Mouse (Mus musculus) ES-Bruce4 (cell line): ENCODE data around the gene Cotl1. TPM values are rescaled to one million over a fixed set of nuclear protein-coding genes. Genes with fewer than 3 reads are reported as not detected.

Experiments used
- H3K27ac ChIP-seq: 2 replicates; pipeline ENCODE4 v1.5.1; 2012; ENCODE audit warnings: low read length, inconsistent platforms; ENCODE audit not compliant: insufficient read depth
- H3K27me3 ChIP-seq: 2 replicates; pipeline ENCODE4 v1.6.1; 2012; ENCODE audit warnings: mild to moderate bottlenecking, low read length, inconsistent platforms; ENCODE audit not compliant: control insufficient read depth, poor library complexity, insufficient read depth, severe bottlenecking
- H3K36me3 ChIP-seq: 2 replicates; pipeline ENCODE4 v1.6.1; 2012; ENCODE audit warnings: inconsistent platforms, mild to moderate bottlenecking, low read length, moderate library complexity; ENCODE audit not compliant: control insufficient read depth, poor library complexity, insufficient read depth, severe bottlenecking
- H3K4me1 ChIP-seq: one replicate; pipeline ENCODE4 v1.8.1; 2011; ENCODE audit warnings: low read length; ENCODE audit not compliant: control insufficient read depth, insufficient read depth
- H3K4me3 ChIP-seq: 2 replicates; pipeline ENCODE4 v1.5.1; 2011; ENCODE audit warnings: low read depth, mild to moderate bottlenecking, low read length
- H3K9ac ChIP-seq: 2 replicates; pipeline ENCODE4 v1.6.1; 2012; ENCODE audit warnings: low read depth, mild to moderate bottlenecking, inconsistent platforms; ENCODE audit not compliant: poor library complexity, severe bottlenecking
- H3K9me3 ChIP-seq: replicated peaks from 2 replicates; pipeline ENCODE4 v1.6.1; 2012; ENCODE audit warnings: mild to moderate bottlenecking, low read length, inconsistent platforms; ENCODE audit not compliant: control insufficient read depth, poor library complexity, insufficient read depth, severe bottlenecking
- CTCF ChIP-seq: IDR thresholded peaks from one replicate; pipeline ENCODE4 v1.8.1; 2011; ENCODE audit warnings: low read depth, low read length
- EP300 ChIP-seq: IDR thresholded peaks from 2 replicates; pipeline ENCODE4 v1.6.1; 2011; ENCODE audit warnings: low read depth, low read length; ENCODE audit not compliant: insufficient read depth
- POLR2A ChIP-seq: IDR thresholded peaks from one replicate; pipeline ENCODE4 v1.8.1; 2011; ENCODE audit warnings: low read length; ENCODE audit not compliant: insufficient read depth
- polyA plus RNA-seq: library from polyadenylated mRNA; stranded (reverse); fragments of >200 nt; gene quantifications from 2 replicates; pipeline ENCODE4 v1.2.4, GENCODE M21; 2011; ENCODE audit warnings: low read depth; ENCODE audit not compliant: missing spikeins, insufficient read depth, insufficient read length

Cotl1 gene
- polyA plus RNA-seq, 1 experiment, result 106 TPM

DNA sequence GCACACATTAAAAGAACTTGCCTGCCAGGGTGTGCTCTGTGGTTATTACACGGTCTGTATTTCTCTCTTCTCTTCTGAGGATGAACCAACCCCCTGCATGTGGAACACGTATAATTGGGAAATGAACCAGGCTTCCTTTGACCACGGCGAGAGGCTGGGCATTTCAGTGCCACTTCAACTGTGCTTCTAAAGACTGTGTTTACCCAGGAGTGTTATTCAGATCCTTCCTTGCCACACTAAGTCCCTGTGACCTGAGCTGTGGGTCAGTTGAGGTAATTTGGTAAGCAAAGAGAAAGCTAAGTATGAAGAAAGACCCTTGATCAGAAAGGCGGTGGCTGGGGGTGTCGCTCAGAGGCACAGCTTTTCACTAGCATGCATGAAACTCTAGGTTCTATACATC lies 41.0 kb upstream of the Cotl1 start:
- Histone ChIP-seq H3K9ac (no peak overlapping the region), H3K4me1 (no peaks in the 10 kb centered on the region), H3K27ac (no peak overlapping the region), H3K27me3 (no peaks in the 10 kb centered on the region), H3K9me3 (no peaks in the 10 kb centered on the region), H3K4me3 (no peak overlapping the region), H3K36me3 (no peaks in the 10 kb centered on the region)
- no peak for TF ChIP-seq EP300
- no peak for TF ChIP-seq POLR2A
- TF ChIP-seq CTCF, result no peak

DNA sequence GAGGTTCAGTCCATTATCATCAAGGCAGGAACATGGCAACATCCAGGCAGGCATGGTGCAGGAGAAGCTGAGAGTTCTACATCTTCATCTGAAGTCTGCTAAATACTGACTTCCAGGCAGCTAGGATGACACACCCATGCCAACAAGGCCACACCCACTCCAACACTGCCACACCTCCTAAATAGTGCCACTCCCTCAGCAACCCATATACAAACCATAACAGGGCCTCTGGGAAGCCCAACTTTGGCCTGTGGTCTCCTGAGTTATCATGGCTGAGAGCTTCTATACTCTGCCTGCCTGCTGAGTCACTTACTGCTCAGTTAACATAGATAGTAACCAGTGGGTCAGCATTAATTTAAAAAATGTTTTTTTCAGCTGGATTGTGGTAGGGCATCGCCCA lies 32.8 kb upstream of the Cotl1 start:
- Histone ChIP-seq H3K4me3 (no peak overlapping the region), H3K9ac (no peak overlapping the region), H3K27ac (no peak overlapping the region), H3K27me3 (no peaks in the 10 kb centered on the region), H3K36me3 (no peaks in the 10 kb centered on the region), H3K4me1 (peaks cover 3% of the 10 kb centered on the region), H3K9me3 (0 out of 2 replicates have a peak, but pooled peaks cover 3% of the 10 kb centered on the region)
- TF ChIP-seq CTCF (no peak), EP300 (no peak), POLR2A (no peak)

DNA sequence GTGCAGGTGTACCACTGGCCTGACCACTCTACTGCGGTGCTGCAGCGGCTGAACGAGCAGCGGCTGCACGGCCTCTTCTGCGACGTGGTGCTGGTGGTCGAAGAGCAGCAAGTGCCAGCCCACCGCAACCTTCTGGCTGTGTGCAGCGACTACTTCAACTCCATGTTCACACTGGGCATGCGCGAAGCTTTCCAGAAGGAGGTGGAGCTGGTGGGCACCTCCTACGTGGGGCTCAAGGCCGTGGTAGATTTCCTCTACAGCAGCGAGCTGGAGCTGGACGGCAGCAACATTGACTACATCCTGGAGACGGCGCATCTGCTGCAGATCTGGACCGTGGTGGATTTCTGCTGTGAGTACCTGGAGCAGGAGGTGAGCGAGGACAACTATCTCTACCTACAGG lies 29.3 kb upstream of the Cotl1 start:
- no peak overlapping the region for H3K9ac ChIP-seq
- H3K27me3 ChIP-seq, result no peaks in the 10 kb centered on the region
- peaks cover 3% of the 10 kb centered on the region for H3K4me1 ChIP-seq
- H3K4me3 ChIP-seq, result peak overlapping the region; percentile 8; the same call in 1 of the 2 replicates
- no peak for TF ChIP-seq CTCF
- TF ChIP-seq POLR2A, result no peak
- TF ChIP-seq EP300, result no peak
- H3K9me3 ChIP-seq, result 0 out of 2 replicates have a peak, but pooled peaks cover 3% of the 10 kb centered on the region
- no peaks in the 10 kb centered on the region for H3K36me3 ChIP-seq
- no peak overlapping the region for H3K27ac ChIP-seq

DNA sequence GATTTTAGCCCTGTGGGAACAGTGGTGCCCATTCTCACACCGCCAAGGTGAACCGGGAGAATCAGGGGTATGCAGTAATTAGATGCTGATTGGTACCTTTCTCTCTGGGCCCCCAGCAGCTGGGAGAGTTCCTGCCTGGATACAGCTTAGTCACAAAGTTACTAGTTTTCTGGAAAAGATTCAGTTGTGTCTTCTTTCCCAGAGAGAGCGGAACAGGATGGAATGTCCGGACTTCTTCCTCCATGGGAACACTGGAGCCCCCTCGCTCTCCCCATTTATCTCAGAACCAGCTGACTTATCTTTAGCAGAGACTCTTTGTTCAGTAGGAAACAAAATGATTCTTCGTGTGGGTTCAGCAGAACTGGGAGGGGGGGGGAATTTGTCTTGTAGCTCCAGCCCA lies 22.4 kb upstream of the Cotl1 start:
- Histone ChIP-seq H3K4me3 (peak overlapping the region; percentile 67), H3K27me3 (no peaks in the 10 kb centered on the region; the same call in 1 of the 2 replicates), H3K36me3 (no peaks in the 10 kb centered on the region), H3K27ac (no peak overlapping the region), H3K9me3 (no peaks in the 10 kb centered on the region), H3K9ac (peak overlapping the region; percentile 59), H3K4me1 (no peaks in the 10 kb centered on the region)
- no peak for TF ChIP-seq EP300
- no peak for TF ChIP-seq CTCF
- TF ChIP-seq POLR2A, result no peak

DNA sequence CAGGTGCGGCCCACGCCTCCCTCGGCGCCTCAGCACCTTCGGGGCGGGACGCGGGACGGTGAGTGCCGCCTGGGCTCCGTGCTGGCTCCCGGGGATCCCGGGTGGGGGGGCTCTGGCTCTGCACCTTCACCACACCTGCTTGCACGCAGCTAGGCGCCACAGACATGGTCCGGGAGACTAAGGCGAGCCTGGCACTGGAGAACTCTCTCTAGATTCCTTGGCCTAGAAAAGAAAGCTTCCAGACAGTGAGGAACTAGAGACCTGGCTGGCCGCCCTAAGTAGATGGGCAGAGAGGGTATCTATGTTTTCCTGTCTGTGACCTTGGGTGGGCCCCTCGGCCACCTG lies 22.0 kb upstream of the Cotl1 start:
- TF ChIP-seq CTCF, result no peak
- no peak for TF ChIP-seq POLR2A
- no peak for TF ChIP-seq EP300
- H3K4me1 ChIP-seq, result no peaks in the 10 kb centered on the region
- no peaks in the 10 kb centered on the region for H3K9me3 ChIP-seq
- H3K9ac ChIP-seq, result peak overlapping the region; percentile 59
- peak overlapping the region; percentile 67 for H3K4me3 ChIP-seq
- H3K27ac ChIP-seq, result no peak overlapping the region
- no peaks in the 10 kb centered on the region for H3K36me3 ChIP-seq
- H3K27me3 ChIP-seq, result no peaks in the 10 kb centered on the region; the same call in 1 of the 2 replicates

DNA sequence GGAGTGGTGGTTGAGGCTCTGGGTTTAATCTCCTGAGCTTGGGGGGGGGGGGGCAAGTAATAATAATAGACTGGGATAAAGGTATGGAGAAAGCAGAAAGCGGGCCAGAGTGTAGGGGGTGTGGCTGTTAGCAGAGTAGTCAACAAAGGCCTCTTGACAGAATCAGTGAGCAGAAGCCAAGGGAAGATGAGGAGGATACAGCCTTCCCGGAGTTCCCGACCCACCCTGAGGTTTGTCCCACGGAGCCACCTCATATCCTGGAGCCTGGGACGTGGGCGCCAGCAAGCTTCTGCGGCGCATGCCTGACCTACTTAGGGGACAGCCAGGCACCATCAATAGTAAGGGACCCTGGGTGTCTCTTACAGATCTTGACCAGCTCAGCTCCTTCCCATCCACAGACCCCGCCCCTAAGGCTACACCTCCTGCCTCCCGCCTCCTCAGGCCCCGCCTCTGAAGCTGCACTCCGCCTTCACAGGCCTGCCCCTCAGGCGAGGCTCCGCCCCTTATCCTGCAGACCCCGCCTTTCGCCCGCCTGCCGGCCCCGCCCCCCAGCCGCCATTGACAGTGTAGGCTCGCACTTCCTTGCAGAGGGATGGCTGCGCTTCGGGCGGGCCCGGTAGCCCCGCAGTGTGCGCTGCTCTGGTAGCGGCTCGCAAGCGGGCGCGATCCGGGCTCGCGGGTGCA lies 21.5 kb upstream of the Cotl1 start, which contains the start of gene Klhl36:
Klhl36 (plus strand) TSS at position 561 of the 684 bp plus-strand sequence.
- Histone ChIP-seq H3K9me3 (no peaks in the 10 kb centered on the region), H3K9ac (peak within 1 kb of the TSS; percentile 59), H3K4me1 (no peaks in the 10 kb centered on the region), H3K36me3 (no peaks in the 10 kb centered on the region), H3K27me3 (no peaks in the 10 kb centered on the region; the same call in 1 of the 2 replicates), H3K27ac (no peak within 1 kb of the TSS), H3K4me3 (peak within 1 kb of the TSS; percentile 67)
- TF ChIP-seq POLR2A (no peak), CTCF (no peak), EP300 (no peak)
